Mouse (Mus musculus): ENCODE measurements at regions not wholly inside any gene's neighbourhood (a gene's known extent, or its start where the extent isn't known, plus 50 kb on each side); places are given as distances from the start of the nearest gene placed in this dataset.

- H3K9me3 ChIP-seq, result no peaks in the 10 kb centered on the region
- H3K4me2 ChIP-seq, result no peak overlapping the region
- no peak for ATAC-seq (ENCODE audit: low read depth)
- H3K4me3 ChIP-seq, result no peak overlapping the region
- no peak overlapping the region for H3K9ac ChIP-seq
- H3K36me3 ChIP-seq, result no peaks in the 10 kb centered on the region
- H3K4me1 ChIP-seq (replicated peaks), result no peaks in the 10 kb centered on the region
- no peaks in the 10 kb centered on the region for H3K27me3 ChIP-seq
- H3K27ac ChIP-seq (replicated peaks), result no peak overlapping the region
Measured at GRCm38 (mm10) chr4:71663397-71663796, 94.4 kb downstream of the Gm11232 start.

DNA sequence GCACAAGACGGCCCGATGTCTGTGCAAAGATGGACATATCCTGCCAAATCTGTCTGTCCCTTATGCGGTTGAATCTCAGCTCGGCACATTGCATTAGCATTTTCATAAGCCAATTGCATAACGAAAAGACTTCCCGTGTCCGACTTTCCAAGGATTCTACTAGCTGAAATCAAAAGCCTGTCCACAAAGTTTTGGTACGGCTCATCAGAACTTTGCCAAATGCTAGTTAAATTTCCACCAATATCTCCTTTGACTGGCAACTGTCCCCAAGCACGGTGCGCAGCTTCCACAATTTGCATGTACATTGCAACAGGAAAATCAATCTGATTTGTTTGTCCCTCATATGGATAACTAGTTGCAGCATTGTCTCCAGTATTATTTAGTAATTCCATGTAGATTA lies 117.2 kb downstream of the Gm11232 start:
- H3K4me3 ChIP-seq, result no peak overlapping the region
- H3K4me1 ChIP-seq (replicated peaks), result no peaks in the 10 kb centered on the region
- H3K27me3 ChIP-seq, result no peaks in the 10 kb centered on the region
- WGBS, result 96% methylated on average over 10 of the region's 10 CpGs
- ATAC-seq (ENCODE audit: low read depth), result no peak
- no peak overlapping the region for H3K9ac ChIP-seq
- H3K4me2 ChIP-seq, result no peak overlapping the region
- H3K27ac ChIP-seq (replicated peaks), result no peak overlapping the region
- no peaks in the 10 kb centered on the region for H3K36me3 ChIP-seq
- H3K9me3 ChIP-seq, result no peaks in the 10 kb centered on the region

GRCm38 (mm10) chr4:71627088-71627487 lies 130.7 kb downstream of the Gm11232 start:
- no peak overlapping the region for H3K27ac ChIP-seq (replicated peaks)
- no peak overlapping the region for H3K4me2 ChIP-seq
- peaks cover 13% of the 10 kb centered on the region for H3K4me1 ChIP-seq (replicated peaks)
- H3K9me3 ChIP-seq, result no peaks in the 10 kb centered on the region
- H3K36me3 ChIP-seq, result no peaks in the 10 kb centered on the region
- WGBS, result 20% methylated on average over 2 of the region's 2 CpGs
- ATAC-seq (ENCODE audit: low read depth), result no peak
- H3K27me3 ChIP-seq, result no peaks in the 10 kb centered on the region
- no peak overlapping the region for H3K4me3 ChIP-seq
- H3K9ac ChIP-seq, result no peak overlapping the region

- Histone ChIP-seq H3K36me3 (no peaks in the 10 kb centered on the region), H3K27ac (replicated peaks) (no peak overlapping the region), H3K27me3 (no peaks in the 10 kb centered on the region), H3K4me2 (no peak overlapping the region), H3K9me3 (no peaks in the 10 kb centered on the region), H3K4me1 (replicated peaks) (peaks cover 13% of the 10 kb centered on the region), H3K4me3 (no peak overlapping the region), H3K9ac (no peak overlapping the region)
- ATAC-seq (ENCODE audit: low read depth), result no peak
- 10% methylated on average over 1 of the region's 1 CpGs for WGBS
Measured at GRCm38 (mm10) chr4:71626626-71627025, 131.1 kb downstream of the Gm11232 start.

DNA sequence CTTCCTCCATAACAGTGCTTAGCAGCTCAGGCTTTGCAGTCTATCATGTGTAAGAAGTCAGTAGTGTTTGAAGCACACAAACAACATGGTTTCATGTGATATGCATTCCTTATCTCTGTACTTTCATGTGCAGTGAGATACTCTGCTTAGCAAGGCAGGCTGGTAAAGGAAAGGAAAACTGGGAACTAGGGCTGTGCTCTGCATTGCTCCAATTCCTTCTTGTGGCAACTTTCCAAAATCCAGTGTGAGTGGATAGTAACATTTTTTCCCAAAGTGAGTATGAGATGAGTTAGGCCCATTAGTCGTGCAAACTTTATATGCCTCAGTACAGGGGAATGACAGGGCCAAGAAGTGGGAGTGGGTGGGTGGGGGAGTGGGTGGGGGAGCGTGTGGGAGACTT lies 133.0 kb downstream of the Gm11232 start:
- H3K27me3 ChIP-seq, result no peaks in the 10 kb centered on the region
- no peak overlapping the region for H3K27ac ChIP-seq (replicated peaks)
- H3K4me3 ChIP-seq, result no peak overlapping the region
- no peak overlapping the region for H3K4me2 ChIP-seq
- H3K9me3 ChIP-seq, result no peaks in the 10 kb centered on the region
- 86% methylated on average over 2 of the region's 2 CpGs for WGBS
- H3K36me3 ChIP-seq, result no peaks in the 10 kb centered on the region
- H3K9ac ChIP-seq, result no peak overlapping the region
- H3K4me1 ChIP-seq (replicated peaks), result peaks cover 13% of the 10 kb centered on the region
- no peak for ATAC-seq (ENCODE audit: low read depth)

DNA sequence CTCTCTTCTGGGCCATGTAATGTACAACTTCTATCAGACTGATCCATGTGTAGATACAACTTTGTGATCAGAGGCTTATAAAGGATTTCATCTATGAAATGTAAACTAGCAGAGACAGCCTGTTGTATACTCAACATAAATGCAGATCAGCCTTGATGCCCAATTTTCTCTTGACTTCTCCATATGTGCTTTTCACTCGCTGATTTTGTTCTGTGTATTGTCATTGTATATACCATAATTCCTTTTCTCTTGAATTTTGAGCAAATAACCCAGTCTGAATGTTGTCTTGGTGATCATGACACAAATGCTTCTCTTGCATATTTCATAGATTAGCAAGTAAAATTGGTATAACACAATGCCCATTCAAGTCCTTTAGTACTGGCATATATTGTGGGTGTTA lies 144.0 kb downstream of the Gm11232 start:
- Histone ChIP-seq H3K4me3 (no peak overlapping the region), H3K27ac (replicated peaks) (no peak overlapping the region), H3K9me3 (0 out of 2 replicates have a peak, but pooled peaks cover 3% of the 10 kb centered on the region), H3K4me2 (no peak overlapping the region), H3K9ac (no peak overlapping the region), H3K36me3 (no peaks in the 10 kb centered on the region), H3K27me3 (no peaks in the 10 kb centered on the region), H3K4me1 (replicated peaks) (no peaks in the 10 kb centered on the region)
- WGBS, result 85% methylated on average over 1 of the region's 1 CpGs
- no peak for ATAC-seq (ENCODE audit: low read depth)

GRCm38 (mm10) chr4:71585880-71586279 lies 171.9 kb downstream of the Gm11232 start:
- Histone ChIP-seq H3K27ac (replicated peaks) (no peak overlapping the region), H3K9me3 (no peaks in the 10 kb centered on the region), H3K4me1 (replicated peaks) (no peaks in the 10 kb centered on the region), H3K9ac (no peak overlapping the region), H3K4me3 (no peak overlapping the region), H3K36me3 (no peaks in the 10 kb centered on the region), H3K27me3 (no peaks in the 10 kb centered on the region), H3K4me2 (no peak overlapping the region)
- 69% methylated on average over 2 of the region's 2 CpGs for WGBS
- peak; percentile 43; the same call in 1 of the 2 replicates for ATAC-seq (ENCODE audit: low read depth)

DNA sequence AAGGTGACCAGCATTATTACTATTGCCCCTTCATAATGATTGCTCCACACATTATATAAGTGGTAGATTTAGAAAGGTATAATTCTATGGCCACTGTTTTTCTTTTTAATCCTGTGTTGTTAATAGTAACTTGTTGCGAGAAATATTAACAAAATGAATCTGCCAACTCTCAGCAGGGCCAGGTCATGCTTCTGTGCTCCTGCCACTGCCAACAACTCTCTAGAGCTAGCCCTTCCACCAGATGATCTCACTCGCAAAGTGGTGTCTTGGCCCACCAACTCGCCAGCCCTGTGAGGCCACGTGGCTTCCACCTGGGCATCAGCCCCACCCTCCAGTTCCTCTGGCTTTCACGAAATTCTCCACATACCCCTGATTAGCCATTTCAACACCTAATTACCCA lies 197.1 kb downstream of the Gm11232 start:
- 90% methylated on average over 5 of the region's 5 CpGs for WGBS
- Histone ChIP-seq H3K27ac (replicated peaks) (no peak overlapping the region), H3K27me3 (no peaks in the 10 kb centered on the region), H3K9me3 (no peaks in the 10 kb centered on the region), H3K4me1 (replicated peaks) (no peaks in the 10 kb centered on the region), H3K4me2 (no peak overlapping the region), H3K4me3 (no peak overlapping the region), H3K36me3 (no peaks in the 10 kb centered on the region), H3K9ac (no peak overlapping the region)
- no peak for ATAC-seq (ENCODE audit: low read depth)

GRCm38 (mm10) chr4:71539200-71539599 lies 218.6 kb downstream of the Gm11232 start:
- H3K27me3 ChIP-seq, result no peaks in the 10 kb centered on the region
- no peak for ATAC-seq (ENCODE audit: low read depth)
- H3K4me1 ChIP-seq (replicated peaks), result no peaks in the 10 kb centered on the region
- no peak overlapping the region for H3K27ac ChIP-seq (replicated peaks)
- no peaks in the 10 kb centered on the region for H3K36me3 ChIP-seq
- no peak overlapping the region for H3K9ac ChIP-seq
- no peak overlapping the region for H3K4me2 ChIP-seq
- H3K9me3 ChIP-seq, result no peaks in the 10 kb centered on the region
- no peak overlapping the region for H3K4me3 ChIP-seq

DNA sequence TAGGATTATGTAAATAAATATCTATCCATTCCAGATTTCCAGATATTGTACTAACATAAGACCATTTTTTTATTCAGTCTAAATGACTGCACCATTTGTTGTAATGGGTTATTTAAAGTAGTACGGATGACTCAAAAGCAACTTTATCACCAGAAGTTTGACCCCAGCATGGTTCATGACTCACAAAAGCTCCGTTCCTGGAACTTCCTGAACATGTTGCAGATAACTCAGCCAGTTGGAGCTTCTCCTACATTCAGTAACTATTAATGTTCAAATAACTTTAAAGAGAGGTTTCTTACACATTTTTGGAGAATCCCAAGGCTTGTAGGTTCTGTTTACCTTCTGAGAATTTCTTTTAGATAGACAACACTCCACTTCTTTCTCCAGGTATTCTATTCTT lies 219.8 kb downstream of the Gm11232 start:
- Histone ChIP-seq H3K9ac (no peak overlapping the region), H3K27ac (replicated peaks) (no peak overlapping the region), H3K4me3 (no peak overlapping the region), H3K4me2 (no peak overlapping the region), H3K9me3 (no peaks in the 10 kb centered on the region), H3K36me3 (no peaks in the 10 kb centered on the region), H3K4me1 (replicated peaks) (no peaks in the 10 kb centered on the region), H3K27me3 (no peaks in the 10 kb centered on the region)
- no peak for ATAC-seq (ENCODE audit: low read depth)
- 86% methylated on average over 2 of the region's 2 CpGs for WGBS

DNA sequence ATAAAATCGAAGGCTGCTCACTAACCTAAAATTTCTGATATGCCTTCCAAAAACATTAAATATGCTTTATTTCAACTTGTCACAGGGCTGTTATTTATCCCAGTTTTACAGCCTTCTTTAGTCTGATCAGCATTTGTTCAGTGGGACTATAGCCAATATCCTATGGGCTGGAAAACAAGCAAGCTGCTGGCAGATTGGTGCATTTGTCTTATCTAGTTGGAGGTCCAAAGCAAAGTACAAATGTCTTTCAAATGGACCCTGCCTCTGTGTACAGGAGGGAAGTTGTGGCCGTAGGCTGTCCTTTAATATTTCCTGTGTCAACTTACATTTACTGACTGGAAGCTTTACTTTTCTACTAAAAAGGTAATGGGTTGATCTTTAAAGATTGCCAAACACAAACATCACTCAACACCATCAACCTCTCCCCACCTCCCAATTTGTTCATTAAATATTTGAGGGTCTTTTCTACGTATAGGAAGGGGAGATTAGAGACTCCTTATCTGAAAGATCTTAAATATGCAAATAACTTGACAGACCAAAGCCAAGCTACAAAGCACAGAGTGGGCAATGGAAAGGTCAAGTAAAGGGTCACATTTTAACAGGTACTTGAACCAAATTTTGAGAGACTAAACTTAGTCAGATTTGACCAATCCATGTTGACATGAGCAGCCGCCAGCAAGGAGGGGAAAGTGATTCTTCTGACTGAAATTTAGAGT lies 233.4 kb downstream of the Gm11232 start:
- no peak overlapping the region for H3K4me3 ChIP-seq
- WGBS, result 92% methylated on average over 4 of the region's 4 CpGs
- no peaks in the 10 kb centered on the region; the same call in 1 of the 2 replicates for H3K27me3 ChIP-seq
- H3K9ac ChIP-seq, result no peak overlapping the region
- no peak for ATAC-seq (ENCODE audit: low read depth)
- H3K36me3 ChIP-seq, result no peaks in the 10 kb centered on the region
- no peak overlapping the region for H3K27ac ChIP-seq (replicated peaks)
- no peaks in the 10 kb centered on the region for H3K9me3 ChIP-seq
- no peak overlapping the region for H3K4me2 ChIP-seq
- H3K4me1 ChIP-seq (replicated peaks), result no peaks in the 10 kb centered on the region

- H3K4me3 ChIP-seq, result no peak overlapping the region
- no peak overlapping the region for H3K27ac ChIP-seq (replicated peaks)
- H3K9me3 ChIP-seq, result no peaks in the 10 kb centered on the region
- H3K36me3 ChIP-seq, result no peaks in the 10 kb centered on the region
- peaks cover 12% of the 10 kb centered on the region; the same call in 1 of the 2 replicates for H3K4me1 ChIP-seq (replicated peaks)
- no peak for ATAC-seq (ENCODE audit: low read depth)
- no peaks in the 10 kb centered on the region; the same call in 1 of the 2 replicates for H3K27me3 ChIP-seq
- H3K4me2 ChIP-seq, result no peak overlapping the region
- no peak overlapping the region for H3K9ac ChIP-seq
Measured at GRCm38 (mm10) chr4:71520751-71521150, 237.0 kb downstream of the Gm11232 start.

- WGBS, result 31% methylated on average over 2 of the region's 2 CpGs
- H3K4me1 ChIP-seq (replicated peaks), result peaks cover 12% of the 10 kb centered on the region; the same call in 1 of the 2 replicates
Measured at GRCm38 (mm10) chr4:71517921-71518404, 239.8 kb downstream of the Gm11232 start.

More at GRCm38 (mm10) chr4:71517921-71518404, 239.8 kb downstream of the Gm11232 start:
- peak; percentile 90 for ATAC-seq (ENCODE audit: low read depth)
- Histone ChIP-seq H3K9me3 (no peaks in the 10 kb centered on the region), H3K9ac (no peak overlapping the region), H3K36me3 (no peaks in the 10 kb centered on the region), H3K4me3 (no peak overlapping the region), H3K27ac (replicated peaks) (no peak overlapping the region), H3K27me3 (no peaks in the 10 kb centered on the region; the same call in 1 of the 2 replicates), H3K4me2 (no peak overlapping the region)
